9 mouse cellular contexts compared by ENCODE assay signal in genomic region chr7:80044170-80044569, GRCm38 (mm10). TPM values are rescaled to one million over a fixed set of nuclear protein-coding genes. Genes with fewer than 3 reads are reported as not detected.
A peak's percentile ranks its signal among the peaks of the same experiment; 100 is the strongest.
DNase-seq lines count a peak whose midpoint lies in the region; ATAC-seq and TF ChIP-seq lines count a peak whose summit lies in the region.
"Had no signal": no experiment of that assay in that cellular context is flagged by ENCODE, and none has a peak within 500 bp of the region (broad histone marks: within the 10 kb centered on the region; RNA-seq: fewer than 3 reads in every experiment).

No protein-coding gene starts in this region.

- DNase-seq in neural tube, embryonic 11.5 days (ENCODE audit: low spot score), result no peak
- DNase-seq in neural tube, embryonic 10.5 days (ENCODE audit: extremely low spot score, low spot score), result no peak
- peak; percentile 50 to 53 for DNase-seq in heart, postnatal 10 days
- DNase-seq in liver, embryonic 14.5 days (ENCODE audit: low read depth in 3 of 3, low spot score in 3 of 3), result no peak
- DNase-seq in splenic B cell, adult 2 months (ENCODE audit: low read depth, low spot score), result peak; percentile 22
- DNase-seq in thymus, postnatal 10 days (ENCODE audit: low spot score in 2 of 2), result no peak
- no peak for DNase-seq in embryo, embryonic 10 days (ENCODE audit: low spot score)

- H3K27me3 ChIP-seq in neural tube, embryonic 11.5 days (ENCODE audit: control insufficient read depth, insufficient read depth, low read length), result no peaks in the 10 kb centered on the region
- no peaks in the 10 kb centered on the region for H3K27me3 ChIP-seq in liver, embryonic 14.5 days (ENCODE audit: control insufficient read depth, insufficient read depth, low read length)
- H3K27me3 ChIP-seq in splenic B cell, adult 2 months (ENCODE audit: control insufficient read depth, insufficient read depth, low read length, poor library complexity, severe bottlenecking), result no peaks in the 10 kb centered on the region
- H3K27me3 ChIP-seq: neural tube, embryonic 12.5 days had no signal

- H3K4me1 ChIP-seq in neural tube, embryonic 11.5 days (ENCODE audit: control insufficient read depth, insufficient read depth, low read length), result no peaks in the 10 kb centered on the region; the same call in 1 of the 2 replicates
- H3K4me1 ChIP-seq in liver, embryonic 14.5 days (replicated peaks; ENCODE audit: control insufficient read depth in 2 of 2, insufficient read depth in 2 of 2, low read length in 1 of 2), result peaks cover 0 to 23% of the 10 kb centered on the region in 2 experiments; a peak in 2 of 4 replicates

- H3K9me3 ChIP-seq in neural tube, embryonic 11.5 days (ENCODE audit: control insufficient read depth, low read length), result no peaks in the 10 kb centered on the region
- H3K9me3 ChIP-seq in liver, embryonic 14.5 days (ENCODE audit: control insufficient read depth, low read length), result no peaks in the 10 kb centered on the region
- H3K9me3 ChIP-seq: neural tube, embryonic 12.5 days had no signal

- 76% methylated on average over 7 of the region's 7 CpGs for WGBS in neural tube, embryonic 11.5 days
- 15% methylated on average over 7 of the region's 7 CpGs for WGBS in liver, embryonic 14.5 days (ENCODE audit: insufficient replicate concordance)

- ATAC-seq in neural tube, embryonic 11.5 days (ENCODE audit: insufficient read depth, low FRiP score, low TSS enrichment), result no peak
- ATAC-seq in liver, embryonic 14.5 days (ENCODE audit: insufficient read depth), result peak; percentile 39; the same call in 1 of the 2 replicates
- no peak for ATAC-seq in CD4-positive, CD25-positive, alpha-beta regulatory T cell, adult 4 months

- no peak overlapping the region for H3K9ac ChIP-seq in neural tube, embryonic 11.5 days (ENCODE audit: low read length)
- no peak overlapping the region for H3K9ac ChIP-seq in liver, embryonic 14.5 days (replicated peaks)
- H3K9ac ChIP-seq: neural tube, embryonic 12.5 days had no signal

- H3K27ac ChIP-seq in neural tube, embryonic 11.5 days (ENCODE audit: low read depth, low read length), result peak overlapping the region; percentile 34; the same call in 1 of the 2 replicates
- H3K27ac ChIP-seq in liver, embryonic 14.5 days, result no peak overlapping the region
- H3K27ac ChIP-seq: neural tube, embryonic 12.5 days had no signal

- H3K4me2 ChIP-seq in neural tube, embryonic 11.5 days (ENCODE audit: low read depth), result no peak overlapping the region
- no peak overlapping the region for H3K4me2 ChIP-seq in liver, embryonic 14.5 days (ENCODE audit: low read depth)
- H3K4me2 ChIP-seq: neural tube, embryonic 12.5 days had no signal

- intact Hi-C loops in heart, postnatal 10 days (cut with DNase I), result no loop called here

- no peaks in the 10 kb centered on the region for H3K36me3 ChIP-seq in neural tube, embryonic 11.5 days (ENCODE audit: control insufficient read depth, insufficient read depth, low read length)
- no peaks in the 10 kb centered on the region; the same call in 1 of the 2 replicates for H3K36me3 ChIP-seq in liver, embryonic 14.5 days (replicated peaks; ENCODE audit: control insufficient read depth, insufficient read depth, low read depth)
- H3K36me3 ChIP-seq in splenic B cell, adult 2 months (ENCODE audit: control insufficient read depth, insufficient read depth, low read length, poor library complexity, severe bottlenecking), result no peaks in the 10 kb centered on the region
- H3K36me3 ChIP-seq: neural tube, embryonic 12.5 days had no signal

- no peak for TF ChIP-seq EP300 in liver, embryonic 14.5 days (IDR thresholded peaks at IDR 0.05; ENCODE audit: low read depth)

- H3K4me3 ChIP-seq in neural tube, embryonic 11.5 days (ENCODE audit: low read depth, low read length), result no peak overlapping the region
- H3K4me3 ChIP-seq in liver, embryonic 14.5 days (ENCODE audit: insufficient read depth in 1 of 2, low read depth in 2 of 2, low read length in 2 of 2), result no peak overlapping the region
- H3K4me3 ChIP-seq: neural tube, embryonic 12.5 days had no signal

- TF ChIP-seq CTCF in liver, embryonic 14.5 days (IDR thresholded peaks at IDR 0.05; ENCODE audit: low read depth), result no peak

RNA-seq across cellular contexts. Expression of gene Zfp710, which starts 19.6 kb away (rescaled TPM):
- 21.9 and 24.8 TPM in 2 replicates for polyA plus RNA-seq in neural tube, embryonic 11.5 days (2014; fragmentation: Nextera tagmentation; extraction: Ambion mirVana)
- 10 to 100 TPM; 20.1 to 24.4 TPM for total RNA-seq in heart, postnatal 10 days (2021)
- 5.9 and 6.5 TPM in 2 replicates for polyA plus RNA-seq in liver, embryonic 14.5 days (2012; rRNA removed)
- 3.7 and 4.0 TPM in 2 replicates for polyA plus RNA-seq in liver, embryonic 14.5 days (2014; fragmentation: Nextera tagmentation; extraction: Ambion mirVana)
- 1 to 10 TPM; 4.1 to 7.0 TPM for polyA plus RNA-seq in CD4-positive, CD25-positive, alpha-beta regulatory T cell, adult 4 months (2017; shearing (Covaris generic))

Comparison
In these comparisons a context has a peak if more than half of its experiments do, and no peak if none do; other contexts are left out.
1. DNase-seq: peak in heart, postnatal 10 days (2 of 2) and splenic B cell, adult 2 months (single experiment); none in neural tube, embryonic 11.5 days (single experiment), neural tube, embryonic 10.5 days (single experiment), liver, embryonic 14.5 days (0 of 3), thymus, postnatal 10 days (0 of 2) and embryo, embryonic 10 days (single experiment).